Mouse (Mus musculus) heart, adult 2 months (tissue): ENCODE results near the gene Gpr15.

Experiments used
- CTCF ChIP-seq: fragments of 200-600 bp; IDR thresholded peaks from 2 replicates; pipeline ENCODE4 v1.8.1; 2022; ENCODE audit warnings: antibody characterized with exemption, mild to moderate bottlenecking, moderate library complexity
- EP300 ChIP-seq: fragments of 200-500 bp; IDR thresholded peaks from 2 replicates; pipeline ENCODE4 v1.6.1; 2011; ENCODE audit warnings: low read depth, low read length, control low read depth; ENCODE audit not compliant: insufficient read depth
- POLR2A ChIP-seq: fragments of 200-500 bp; IDR thresholded peaks from 2 replicates; pipeline ENCODE4 v1.6.1; 2011; ENCODE audit warnings: mild to moderate bottlenecking, low read depth, low read length, control low read depth; ENCODE audit not compliant: insufficient read depth

DNA sequence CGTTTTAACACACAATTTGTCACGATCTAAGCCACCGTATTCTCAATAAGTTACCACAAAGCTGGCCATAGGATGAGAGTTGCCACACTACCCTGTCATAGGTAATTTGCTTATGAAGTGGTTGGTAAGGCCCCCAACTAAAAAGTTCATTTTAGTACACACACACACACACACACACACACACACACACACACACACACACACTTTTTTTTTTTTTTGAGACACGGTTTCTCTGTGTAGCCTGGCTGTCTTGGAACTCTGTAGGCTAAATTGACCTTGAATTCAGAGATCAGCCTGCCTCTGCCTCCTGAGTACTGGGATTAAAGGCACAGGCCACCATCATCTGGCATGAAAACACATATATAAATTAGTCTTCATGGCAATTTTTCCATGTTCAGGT lies 35.0 kb downstream of the Gpr15 start:
- TF ChIP-seq EP300, result no peak
- no peak for TF ChIP-seq CTCF
- TF ChIP-seq POLR2A, result no peak
